Mouse (Mus musculus): ENCODE measurements at regions not wholly inside any gene's neighbourhood (a gene's known extent, or its start where the extent isn't known, plus 50 kb on each side); places are given as distances from the start of the nearest gene placed in this dataset.

GRCm38 (mm10) chr13:72412656-72413055 is 216.0 kb upstream of the Irx2 start:
- no peak for DNase-seq
- WGBS (ENCODE audit: insufficient replicate concordance): 87% methylated on average over 4 of the region's 4 CpGs
- Histone ChIP-seq H3K4me2 (ENCODE audit: low read depth, low read length) (no peak overlapping the region), H3K9ac (replicated peaks) (no peak overlapping the region), H3K4me1 (ENCODE audit: insufficient read depth) (no peaks in the 10 kb centered on the region), H3K27me3 (ENCODE audit: insufficient read depth, low read length) (no peaks in the 10 kb centered on the region), H3K36me3 (replicated peaks; ENCODE audit: insufficient read depth, low read length) (no peaks in the 10 kb centered on the region), H3K9me3 (ENCODE audit: low read length) (no peaks in the 10 kb centered on the region), H3K4me3 (ENCODE audit: low read depth, low read length) (no peak overlapping the region), H3K27ac (ENCODE audit: low read depth) (no peak overlapping the region)
- no peak for TF ChIP-seq CTCF (IDR thresholded peaks at IDR 0.05; ENCODE audit: low read depth)
- TF ChIP-seq EP300 (IDR thresholded peaks at IDR 0.05; ENCODE audit: low read depth): no peak
- no peak for ATAC-seq

- WGBS (ENCODE audit: insufficient replicate concordance): 67% methylated on average over 2 of the region's 2 CpGs
- H3K4me1 ChIP-seq (ENCODE audit: insufficient read depth): no peaks in the 10 kb centered on the region
- ATAC-seq (no peak), DNase-seq (no peak)
- no peak overlapping the region for H3K4me3 ChIP-seq (ENCODE audit: low read depth, low read length)
- H3K27me3 ChIP-seq (ENCODE audit: insufficient read depth, low read length): no peaks in the 10 kb centered on the region
- H3K9me3 ChIP-seq (ENCODE audit: low read length): no peaks in the 10 kb centered on the region
- TF ChIP-seq CTCF (IDR thresholded peaks at IDR 0.05; ENCODE audit: low read depth): no peak
- no peak for TF ChIP-seq EP300 (IDR thresholded peaks at IDR 0.05; ENCODE audit: low read depth)
- H3K27ac ChIP-seq (ENCODE audit: low read depth): no peak overlapping the region
- H3K4me2 ChIP-seq (ENCODE audit: low read depth, low read length): no peak overlapping the region
- no peak overlapping the region for H3K9ac ChIP-seq (replicated peaks)
- no peaks in the 10 kb centered on the region for H3K36me3 ChIP-seq (replicated peaks; ENCODE audit: insufficient read depth, low read length)
Measured at GRCm38 (mm10) chr13:72416981-72417380, 211.6 kb upstream of the Irx2 start.

DNA sequence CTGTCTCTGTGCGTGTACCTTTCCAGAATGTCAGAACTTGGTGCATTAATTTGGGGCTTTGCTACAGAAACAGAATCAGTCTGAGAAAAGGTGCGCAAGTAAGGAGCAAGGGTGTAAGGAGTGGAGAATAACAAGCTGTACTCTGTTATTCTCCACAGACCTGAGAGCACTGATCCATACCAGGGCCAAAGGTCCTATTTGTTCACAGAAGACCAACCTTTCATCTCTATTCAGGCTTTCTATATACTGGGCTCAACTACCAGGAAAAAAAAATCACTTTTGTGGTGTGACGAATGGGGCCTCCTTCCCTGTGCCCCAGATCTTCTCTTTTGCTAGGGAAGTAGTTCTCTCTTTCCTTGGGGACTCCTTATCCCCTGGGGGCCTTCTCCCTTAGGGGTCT is 210.8 kb upstream of the Irx2 start:
- no peaks in the 10 kb centered on the region for H3K36me3 ChIP-seq (replicated peaks; ENCODE audit: insufficient read depth, low read length)
- H3K4me2 ChIP-seq (ENCODE audit: low read depth, low read length): no peak overlapping the region
- peak overlapping the region; percentile 71 for H3K27ac ChIP-seq (ENCODE audit: low read depth)
- no peaks in the 10 kb centered on the region for H3K9me3 ChIP-seq (ENCODE audit: low read length)
- H3K4me3 ChIP-seq (ENCODE audit: low read depth, low read length): no peak overlapping the region
- no peaks in the 10 kb centered on the region for H3K4me1 ChIP-seq (ENCODE audit: insufficient read depth)
- WGBS (ENCODE audit: insufficient replicate concordance): 62% methylated on average over 3 of the region's 3 CpGs
- H3K27me3 ChIP-seq (ENCODE audit: insufficient read depth, low read length): no peaks in the 10 kb centered on the region
- no peak overlapping the region for H3K9ac ChIP-seq (replicated peaks)
- no peak for DNase-seq
- ATAC-seq: peak; percentile 91
- no peak for TF ChIP-seq CTCF (IDR thresholded peaks at IDR 0.05; ENCODE audit: low read depth)

- Histone ChIP-seq H3K4me1 (ENCODE audit: insufficient read depth) (no peaks in the 10 kb centered on the region), H3K4me2 (ENCODE audit: low read depth, low read length) (no peak overlapping the region), H3K36me3 (replicated peaks; ENCODE audit: insufficient read depth, low read length) (no peaks in the 10 kb centered on the region), H3K9me3 (ENCODE audit: low read length) (no peaks in the 10 kb centered on the region), H3K27me3 (ENCODE audit: insufficient read depth, low read length) (no peaks in the 10 kb centered on the region), H3K27ac (ENCODE audit: low read depth) (peak overlapping the region; percentile 71), H3K9ac (replicated peaks) (no peak overlapping the region), H3K4me3 (ENCODE audit: low read depth, low read length) (no peak overlapping the region)
- TF ChIP-seq EP300 (IDR thresholded peaks at IDR 0.05; ENCODE audit: low read depth) (no peak), CTCF (IDR thresholded peaks at IDR 0.05; ENCODE audit: low read depth) (no peak)
- ATAC-seq (no peak), DNase-seq (no peak)
- 61% methylated on average over 2 of the region's 2 CpGs for WGBS (ENCODE audit: insufficient replicate concordance)
Measured at GRCm38 (mm10) chr13:72418285-72418684, 210.3 kb upstream of the Irx2 start.

- no peak overlapping the region for H3K9ac ChIP-seq (replicated peaks)
- no peak overlapping the region for H3K4me2 ChIP-seq (ENCODE audit: low read depth, low read length)
- ATAC-seq (0 out of 2 replicates have a peak, but pooled peaks have one; percentile 35), DNase-seq (no peak)
- 57% methylated on average over 4 of the region's 4 CpGs for WGBS (ENCODE audit: insufficient replicate concordance)
- no peak overlapping the region for H3K27ac ChIP-seq (ENCODE audit: low read depth)
- H3K4me3 ChIP-seq (ENCODE audit: low read depth, low read length): no peak overlapping the region
- TF ChIP-seq EP300 (IDR thresholded peaks at IDR 0.05; ENCODE audit: low read depth) (no peak), CTCF (IDR thresholded peaks at IDR 0.05; ENCODE audit: low read depth) (no peak)
- H3K27me3 ChIP-seq (ENCODE audit: insufficient read depth, low read length): no peaks in the 10 kb centered on the region
- no peaks in the 10 kb centered on the region for H3K9me3 ChIP-seq (ENCODE audit: low read length)
- no peaks in the 10 kb centered on the region for H3K36me3 ChIP-seq (replicated peaks; ENCODE audit: insufficient read depth, low read length)
- H3K4me1 ChIP-seq (ENCODE audit: insufficient read depth): no peaks in the 10 kb centered on the region
Measured at GRCm38 (mm10) chr13:72419532-72419931, 209.1 kb upstream of the Irx2 start.

GRCm38 (mm10) chr13:72425917-72426316 is 202.7 kb upstream of the Irx2 start:
- Histone ChIP-seq H3K9me3 (ENCODE audit: low read length) (no peaks in the 10 kb centered on the region), H3K36me3 (replicated peaks; ENCODE audit: insufficient read depth, low read length) (no peaks in the 10 kb centered on the region), H3K4me2 (ENCODE audit: low read depth, low read length) (no peak overlapping the region), H3K9ac (replicated peaks) (no peak overlapping the region), H3K27ac (ENCODE audit: low read depth) (no peak overlapping the region), H3K4me3 (ENCODE audit: low read depth, low read length) (no peak overlapping the region), H3K27me3 (ENCODE audit: insufficient read depth, low read length) (no peaks in the 10 kb centered on the region), H3K4me1 (ENCODE audit: insufficient read depth) (no peaks in the 10 kb centered on the region)
- ATAC-seq: no peak
- WGBS (ENCODE audit: insufficient replicate concordance): 65% methylated on average over 8 of the region's 8 CpGs
- no peak for DNase-seq
- no peak for TF ChIP-seq EP300 (IDR thresholded peaks at IDR 0.05; ENCODE audit: low read depth)
- TF ChIP-seq CTCF (IDR thresholded peaks at IDR 0.05; ENCODE audit: low read depth): no peak

GRCm38 (mm10) chr13:72445336-72445735 is 183.3 kb upstream of the Irx2 start:
- 51% methylated on average over 3 of the region's 3 CpGs for WGBS (ENCODE audit: insufficient replicate concordance)
- H3K27me3 ChIP-seq (ENCODE audit: insufficient read depth, low read length): no peaks in the 10 kb centered on the region
- no peak overlapping the region for H3K4me3 ChIP-seq (ENCODE audit: low read depth, low read length)
- H3K36me3 ChIP-seq (replicated peaks; ENCODE audit: insufficient read depth, low read length): no peaks in the 10 kb centered on the region
- no peak for ATAC-seq
- TF ChIP-seq CTCF (IDR thresholded peaks at IDR 0.05; ENCODE audit: low read depth): no peak
- TF ChIP-seq EP300 (IDR thresholded peaks at IDR 0.05; ENCODE audit: low read depth): no peak
- no peaks in the 10 kb centered on the region for H3K4me1 ChIP-seq (ENCODE audit: insufficient read depth)
- H3K9ac ChIP-seq (replicated peaks): no peak overlapping the region
- DNase-seq: no peak
- no peak overlapping the region for H3K4me2 ChIP-seq (ENCODE audit: low read depth, low read length)
- no peaks in the 10 kb centered on the region for H3K9me3 ChIP-seq (ENCODE audit: low read length)
- no peak overlapping the region for H3K27ac ChIP-seq (ENCODE audit: low read depth)

Data from liver, postnatal 0 days (tissue).